Mouse (Mus musculus) G1E-ER4 (cell line): ENCODE results near the gene Sipa1l2. TPM values are rescaled to one million over a fixed set of nuclear protein-coding genes. Genes with fewer than 3 reads are reported as not detected.

Source experiments
- GATA1 ChIP-seq: IDR thresholded peaks from one replicate; pipeline ENCODE4 v1.8.0; 2012; ENCODE audit warnings: low read length, inconsistent platforms
- polyA plus RNA-seq: library from polyadenylated mRNA; stranded (reverse); fragments of >175 nt; gene quantifications from 2 replicates; pipeline ENCODE4 v1.2.3, GENCODE M21; 2012

Sipa1l2 gene
- polyA plus RNA-seq, 1 experiment: not detected

GRCm38 (mm10) chr8:125513242-125513866 is 56.3 kb downstream of the Sipa1l2 start:
- TF ChIP-seq GATA1: no peak

GRCm38 (mm10) chr8:125512561-125512960 is 57.0 kb downstream of the Sipa1l2 start:
- no peak for TF ChIP-seq GATA1

- TF ChIP-seq GATA1: no peak
Observed at GRCm38 (mm10) chr8:125510861-125511668, 58.5 kb downstream of the Sipa1l2 start.

- no peak for TF ChIP-seq GATA1
Observed at GRCm38 (mm10) chr8:125509776-125510175, 59.8 kb downstream of the Sipa1l2 start.

GRCm38 (mm10) chr8:125509175-125509574 is 60.4 kb downstream of the Sipa1l2 start:
- no peak for TF ChIP-seq GATA1

- TF ChIP-seq GATA1: no peak
Observed at GRCm38 (mm10) chr8:125507291-125507690, 62.3 kb downstream of the Sipa1l2 start.

- no peak for TF ChIP-seq GATA1
Observed at GRCm38 (mm10) chr8:125504605-125505257, 64.9 kb downstream of the Sipa1l2 start.

- TF ChIP-seq GATA1: no peak
Observed at GRCm38 (mm10) chr8:125503808-125504207, 65.8 kb downstream of the Sipa1l2 start.

GRCm38 (mm10) chr8:125502828-125503227 is 66.8 kb downstream of the Sipa1l2 start:
- TF ChIP-seq GATA1: no peak

- TF ChIP-seq GATA1: no peak
Observed at GRCm38 (mm10) chr8:125500005-125500404, 69.6 kb downstream of the Sipa1l2 start.

GRCm38 (mm10) chr8:125498508-125498907 is 71.1 kb downstream of the Sipa1l2 start:
- no peak for TF ChIP-seq GATA1

- no peak for TF ChIP-seq GATA1
Observed at GRCm38 (mm10) chr8:125495545-125495944, 74.1 kb downstream of the Sipa1l2 start.

GRCm38 (mm10) chr8:125493254-125493815 is 76.3 kb downstream of the Sipa1l2 start:
- TF ChIP-seq GATA1: no peak

- TF ChIP-seq GATA1: no peak
Observed at GRCm38 (mm10) chr8:125492416-125492815, 77.2 kb downstream of the Sipa1l2 start.

GRCm38 (mm10) chr8:125488747-125489146 is 80.9 kb downstream of the Sipa1l2 start:
- TF ChIP-seq GATA1: no peak

- TF ChIP-seq GATA1: no peak
Observed at GRCm38 (mm10) chr8:125485715-125486114, 83.9 kb downstream of the Sipa1l2 start.
